Mouse (Mus musculus): ENCODE measurements around the gene Tbata. TPM values are rescaled to one million over a fixed set of nuclear protein-coding genes. Genes with fewer than 3 reads are reported as not detected.
A peak's percentile ranks its signal among the peaks of the same experiment; 100 is the strongest.

Tbata gene
- polyA plus RNA-seq, 1 experiment from 2014 or later: not detected

DNA sequence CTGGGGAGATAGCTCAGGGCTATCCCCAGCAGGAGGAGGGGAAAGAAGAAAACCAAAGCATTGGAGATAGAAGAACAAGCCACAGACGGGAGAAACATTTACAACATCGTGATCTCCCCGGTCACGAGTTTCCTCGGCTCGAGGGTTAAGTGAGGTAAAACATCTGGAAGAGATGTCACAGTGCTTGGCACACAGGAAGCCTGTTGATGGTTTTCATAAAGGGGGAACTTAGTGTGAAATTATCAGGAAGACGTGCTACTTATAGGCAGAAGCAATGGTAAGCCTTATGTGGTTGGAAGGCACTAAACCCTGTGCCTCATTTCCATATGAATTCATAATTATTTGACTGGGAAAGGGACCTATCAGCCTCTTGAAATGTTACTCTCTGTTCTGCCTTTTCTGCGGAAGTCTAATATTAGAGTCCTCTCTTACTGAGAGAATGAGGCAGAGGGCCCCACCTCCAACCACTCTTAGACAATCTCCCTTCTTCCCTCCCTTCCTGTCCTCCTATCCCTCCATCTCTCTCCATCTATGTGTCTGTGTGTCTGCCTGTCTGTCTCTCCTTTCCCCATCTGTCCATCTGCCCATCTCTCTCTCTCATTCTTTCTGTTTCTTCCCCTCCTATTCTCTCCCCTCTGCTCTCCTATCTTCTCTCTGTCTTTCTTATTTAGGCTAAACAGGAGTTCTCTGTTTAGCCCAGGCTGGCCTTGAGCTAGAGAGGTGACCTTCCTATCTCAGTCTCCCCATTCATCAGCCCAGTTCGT is 4.2 kb upstream of the Tbata start:
- H3K36me3 ChIP-seq: no peaks in the 10 kb centered on the region
- 0 out of 2 replicates have a peak, but pooled peaks cover 9% of the 10 kb centered on the region for H3K27me3 ChIP-seq (replicated peaks)
- H3K27ac ChIP-seq (ENCODE audit: poor library complexity, severe bottlenecking): no peak overlapping the region
- H3K9me3 ChIP-seq (replicated peaks): no peaks in the 10 kb centered on the region
- no peak overlapping the region for H3K9ac ChIP-seq
- 59% methylated on average over 9 of the region's 9 CpGs for WGBS
- H3K4me3 ChIP-seq: no peak overlapping the region
- no peak for ATAC-seq (ENCODE audit: insufficient number of reproducible peaks, low FRiP score)
- no peak overlapping the region for H3K4me2 ChIP-seq
- H3K4me1 ChIP-seq (replicated peaks): no peaks in the 10 kb centered on the region

DNA sequence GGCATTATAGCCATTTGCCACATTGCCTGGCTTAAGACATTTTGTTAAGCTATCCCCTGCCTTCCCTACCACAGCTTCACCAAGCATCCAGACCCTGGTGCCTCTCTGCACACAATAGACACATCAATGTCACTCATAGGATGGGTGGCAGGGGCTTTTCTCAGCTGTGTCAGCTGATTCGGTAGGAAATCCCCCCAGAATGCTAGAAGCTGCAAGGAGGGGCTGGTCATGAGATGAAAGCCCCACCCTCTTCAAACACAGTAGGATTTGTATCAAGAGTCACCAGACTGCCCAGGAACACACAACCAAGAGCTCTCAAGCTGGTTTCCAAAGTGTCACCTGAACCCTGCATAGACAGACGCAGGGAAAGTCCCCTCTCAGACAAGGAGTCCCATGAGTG is 3.4 kb upstream of the Tbata start:
- no peak overlapping the region for H3K4me2 ChIP-seq
- peaks cover 17% of the 10 kb centered on the region; the same call in 1 of the 2 replicates for H3K27me3 ChIP-seq (replicated peaks)
- no peak overlapping the region for H3K4me3 ChIP-seq
- no peak overlapping the region for H3K9ac ChIP-seq
- H3K36me3 ChIP-seq: no peaks in the 10 kb centered on the region
- H3K27ac ChIP-seq (ENCODE audit: poor library complexity, severe bottlenecking): no peak overlapping the region
- WGBS: 61% methylated on average over 2 of the region's 2 CpGs
- no peaks in the 10 kb centered on the region for H3K4me1 ChIP-seq (replicated peaks)
- ATAC-seq (ENCODE audit: insufficient number of reproducible peaks, low FRiP score): no peak
- H3K9me3 ChIP-seq (replicated peaks): no peaks in the 10 kb centered on the region

DNA sequence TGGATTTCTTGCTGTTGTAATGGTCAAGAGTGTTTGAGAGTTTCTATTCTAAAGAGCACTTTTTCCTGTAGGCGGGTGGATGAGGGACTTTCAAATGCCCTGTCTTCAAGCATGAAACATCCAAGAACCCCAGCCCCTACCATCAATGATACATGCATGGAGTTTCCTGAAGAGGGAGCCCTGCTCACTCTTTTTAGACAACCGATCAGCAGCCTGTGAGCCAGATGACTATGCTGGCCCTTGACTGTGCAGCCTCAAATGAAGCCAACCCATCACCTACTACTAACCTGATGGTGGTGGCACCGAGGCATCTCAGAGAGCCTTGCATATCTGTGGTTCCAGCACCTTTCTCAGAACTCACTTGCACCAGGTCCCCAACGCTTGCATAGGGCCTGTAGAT is 742 bp downstream of the Tbata start:
- peaks cover 6% of the 10 kb centered on the region; the same call in 1 of the 2 replicates for H3K4me1 ChIP-seq (replicated peaks)
- peaks cover 50% of the 10 kb centered on the region for H3K27me3 ChIP-seq (replicated peaks)
- no peak for ATAC-seq (ENCODE audit: insufficient number of reproducible peaks, low FRiP score)
- H3K9me3 ChIP-seq (replicated peaks): no peaks in the 10 kb centered on the region
- H3K4me3 ChIP-seq: no peak overlapping the region
- no peak overlapping the region for H3K9ac ChIP-seq
- no peak overlapping the region for H3K4me2 ChIP-seq
- WGBS: 74% methylated on average over 4 of the region's 4 CpGs
- H3K27ac ChIP-seq (ENCODE audit: poor library complexity, severe bottlenecking): no peak overlapping the region
- no peaks in the 10 kb centered on the region for H3K36me3 ChIP-seq

DNA sequence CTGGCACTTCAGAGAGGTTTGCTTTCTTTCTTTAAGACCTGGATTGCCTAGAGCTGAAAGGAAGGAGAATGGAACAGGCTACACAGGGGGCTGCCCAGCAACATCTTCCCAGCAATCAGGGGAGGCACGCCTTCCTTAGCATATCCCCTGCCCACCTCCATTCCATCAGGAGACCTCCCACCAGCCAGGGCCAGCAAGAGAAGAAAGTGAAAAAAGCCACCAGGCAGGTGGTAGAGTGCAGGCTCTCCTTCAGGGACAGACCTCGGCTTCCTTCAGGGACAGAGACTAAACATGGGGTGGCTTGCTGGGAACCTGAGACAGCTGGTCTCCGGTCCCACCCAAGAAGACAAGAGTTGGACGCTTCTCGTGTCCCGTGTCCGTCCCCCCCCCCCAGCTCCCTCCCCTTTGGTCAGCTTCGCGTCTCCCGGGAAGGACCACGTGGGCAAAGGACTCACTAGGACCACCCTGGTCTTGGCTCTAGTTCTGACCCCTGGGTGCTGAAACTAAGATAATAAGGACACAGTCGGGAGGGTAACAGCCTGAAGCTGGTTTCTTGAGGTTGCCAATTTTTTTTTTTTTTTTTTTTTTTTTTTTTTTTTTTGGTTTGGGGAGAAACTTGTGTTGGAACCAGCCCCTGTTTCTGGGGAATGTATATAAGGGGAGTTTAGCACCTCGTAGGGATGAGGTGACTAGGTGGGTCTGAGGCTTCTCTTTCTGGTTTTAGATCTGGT is 3.1 kb downstream of the Tbata start:
- Histone ChIP-seq H3K4me1 (replicated peaks) (peaks cover 6% of the 10 kb centered on the region; the same call in 1 of the 2 replicates), H3K9ac (no peak overlapping the region), H3K4me3 (no peak overlapping the region), H3K9me3 (replicated peaks) (no peaks in the 10 kb centered on the region), H3K27ac (ENCODE audit: poor library complexity, severe bottlenecking) (no peak overlapping the region), H3K27me3 (replicated peaks) (peaks cover 65% of the 10 kb centered on the region), H3K36me3 (no peaks in the 10 kb centered on the region), H3K4me2 (no peak overlapping the region)
- no peak for ATAC-seq (ENCODE audit: insufficient number of reproducible peaks, low FRiP score)
- WGBS: 38% methylated on average over 12 of the region's 13 CpGs

DNA sequence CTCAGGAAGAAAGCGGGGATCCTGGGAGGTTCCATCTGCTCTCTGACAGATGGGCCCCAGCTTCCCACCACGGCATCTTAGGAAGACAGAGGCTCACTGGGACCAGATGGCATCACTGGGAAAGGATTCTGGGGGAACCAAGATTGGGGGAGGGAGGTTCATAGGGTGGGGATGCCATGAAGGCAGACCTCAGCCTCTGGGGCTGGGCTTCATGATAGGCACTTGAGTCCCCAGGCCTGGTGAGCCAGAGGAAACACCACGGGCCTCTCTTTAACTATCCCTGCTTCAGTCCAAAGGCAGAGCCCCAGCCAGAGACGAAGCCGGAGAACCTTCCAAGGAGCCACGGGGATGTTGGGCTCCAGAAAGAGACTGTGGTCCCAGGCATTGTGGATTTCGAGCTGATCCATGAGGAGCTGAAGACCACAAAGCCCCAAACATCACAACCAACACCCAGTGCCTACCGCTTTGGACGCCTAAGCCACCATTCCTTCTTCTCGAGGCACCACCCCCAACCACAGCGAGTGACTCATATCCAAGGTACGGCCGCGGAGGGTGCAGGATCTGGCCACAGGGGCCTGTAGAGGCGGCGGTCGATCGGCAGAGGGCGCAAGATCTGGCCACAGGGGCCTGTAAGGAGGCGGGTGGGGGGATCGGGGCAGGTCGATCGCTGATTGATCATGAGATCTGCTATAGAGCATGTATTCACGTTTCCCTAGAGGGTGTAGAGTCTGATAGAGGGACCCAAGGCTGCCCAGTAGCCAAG is 3.9 kb downstream of the Tbata start:
- no peak overlapping the region for H3K27ac ChIP-seq (ENCODE audit: poor library complexity, severe bottlenecking)
- no peak overlapping the region for H3K9ac ChIP-seq
- peak overlapping the region; percentile 53 for H3K4me2 ChIP-seq
- H3K4me3 ChIP-seq: peak overlapping the region; percentile 5; the same call in 1 of the 2 replicates
- H3K36me3 ChIP-seq: no peaks in the 10 kb centered on the region
- H3K4me1 ChIP-seq (replicated peaks): peaks cover 6% of the 10 kb centered on the region; the same call in 1 of the 2 replicates
- WGBS: 11% methylated on average over 24 of the region's 24 CpGs
- H3K9me3 ChIP-seq (replicated peaks): no peaks in the 10 kb centered on the region
- H3K27me3 ChIP-seq (replicated peaks): peaks cover 65% of the 10 kb centered on the region
- peak; percentile 36; the same call in 1 of the 2 replicates for ATAC-seq (ENCODE audit: insufficient number of reproducible peaks, low FRiP score)

DNA sequence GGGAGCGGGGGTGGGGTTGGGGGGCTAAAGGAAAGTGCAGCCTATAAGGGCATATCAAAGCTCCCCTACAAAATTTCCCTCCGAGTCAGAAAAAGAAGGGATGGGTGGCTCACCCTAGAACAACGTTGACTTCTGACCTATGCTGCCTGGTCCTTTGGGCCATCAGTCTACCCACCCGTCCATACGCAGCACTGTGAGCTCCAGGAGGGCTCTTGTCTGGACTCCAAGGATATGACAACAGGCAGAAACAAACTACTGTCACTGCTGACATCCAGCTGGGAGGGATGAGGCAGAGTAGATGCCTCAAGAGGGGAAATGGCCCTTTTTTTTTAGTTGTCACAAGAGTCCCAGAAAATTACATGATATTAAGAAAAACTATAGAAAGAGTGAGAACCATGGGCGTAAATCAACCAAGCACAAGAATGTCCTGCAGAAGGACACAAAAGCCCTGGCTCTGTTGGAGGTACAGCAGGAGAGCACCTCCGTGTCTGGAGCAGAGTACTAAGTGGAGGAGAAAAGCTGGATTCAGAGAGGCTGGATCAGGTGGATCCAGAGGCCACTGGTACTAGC is 4.6 kb downstream of the Tbata start:
- no peak for ATAC-seq (ENCODE audit: insufficient number of reproducible peaks, low FRiP score)
- no peaks in the 10 kb centered on the region for H3K36me3 ChIP-seq
- peaks cover 6% of the 10 kb centered on the region; the same call in 1 of the 2 replicates for H3K4me1 ChIP-seq (replicated peaks)
- WGBS: 42% methylated on average over 7 of the region's 7 CpGs
- no peak overlapping the region for H3K9ac ChIP-seq
- H3K27ac ChIP-seq (ENCODE audit: poor library complexity, severe bottlenecking): no peak overlapping the region
- peaks cover 65% of the 10 kb centered on the region for H3K27me3 ChIP-seq (replicated peaks)
- peak overlapping the region; percentile 53 for H3K4me2 ChIP-seq
- 0 out of 2 replicates have a peak overlapping the region, but pooled peaks have one; percentile 5 for H3K4me3 ChIP-seq
- no peaks in the 10 kb centered on the region for H3K9me3 ChIP-seq (replicated peaks)

DNA sequence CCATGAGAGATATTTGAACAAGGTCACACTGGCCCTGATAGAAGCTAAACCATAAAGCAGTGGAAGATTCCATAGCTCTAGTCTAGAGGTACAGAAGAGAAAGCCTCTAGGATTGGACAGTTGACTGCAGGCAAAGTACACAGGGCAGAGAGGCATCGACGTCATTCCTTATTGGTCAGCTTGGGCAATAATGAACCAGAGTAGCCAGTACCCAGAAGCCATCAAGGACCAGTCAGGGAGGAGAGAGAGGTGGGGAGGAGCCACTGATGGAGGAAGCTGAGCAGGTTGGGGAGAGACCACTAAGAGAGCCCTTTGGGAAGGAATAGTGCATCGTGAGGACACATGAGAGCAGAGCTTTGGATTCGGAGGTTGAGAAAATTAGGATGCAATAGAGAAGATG is 6.0 kb downstream of the Tbata start:
- Histone ChIP-seq H3K4me2 (no peak overlapping the region), H3K4me1 (replicated peaks) (peaks cover 6% of the 10 kb centered on the region; the same call in 1 of the 2 replicates), H3K9ac (no peak overlapping the region), H3K9me3 (replicated peaks) (no peaks in the 10 kb centered on the region), H3K27ac (ENCODE audit: poor library complexity, severe bottlenecking) (no peak overlapping the region), H3K36me3 (no peaks in the 10 kb centered on the region), H3K27me3 (replicated peaks) (peaks cover 61% of the 10 kb centered on the region), H3K4me3 (no peak overlapping the region)
- 81% methylated on average over 4 of the region's 4 CpGs for WGBS
- no peak for ATAC-seq (ENCODE audit: insufficient number of reproducible peaks, low FRiP score)

DNA sequence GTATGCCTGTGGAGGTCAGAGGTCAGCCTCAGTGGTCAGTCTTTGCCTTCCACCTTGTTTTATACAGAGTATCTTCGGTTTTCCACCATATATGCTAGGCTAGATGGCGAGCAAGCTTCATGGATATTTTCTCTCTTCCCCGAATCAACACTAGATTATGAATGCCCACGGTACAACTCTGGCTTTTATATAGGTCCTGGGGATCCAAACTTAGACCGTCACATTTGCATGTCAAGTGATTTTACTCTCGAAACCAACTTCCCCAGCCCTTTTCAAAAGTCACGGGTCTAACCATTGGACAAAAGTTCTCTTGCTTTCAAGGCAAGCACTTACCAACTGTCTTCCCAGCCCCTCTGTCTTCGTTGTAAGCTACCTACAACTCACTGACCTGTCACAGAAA is 6.9 kb downstream of the Tbata start:
- Histone ChIP-seq H3K4me3 (no peak overlapping the region), H3K4me1 (replicated peaks) (peaks cover 6% of the 10 kb centered on the region; the same call in 1 of the 2 replicates), H3K4me2 (no peak overlapping the region), H3K27me3 (replicated peaks) (peaks cover 59% of the 10 kb centered on the region), H3K9me3 (replicated peaks) (no peaks in the 10 kb centered on the region), H3K36me3 (no peaks in the 10 kb centered on the region), H3K27ac (ENCODE audit: poor library complexity, severe bottlenecking) (no peak overlapping the region), H3K9ac (no peak overlapping the region)
- 82% methylated on average over 8 of the region's 8 CpGs for WGBS
- no peak for ATAC-seq (ENCODE audit: insufficient number of reproducible peaks, low FRiP score)

DNA sequence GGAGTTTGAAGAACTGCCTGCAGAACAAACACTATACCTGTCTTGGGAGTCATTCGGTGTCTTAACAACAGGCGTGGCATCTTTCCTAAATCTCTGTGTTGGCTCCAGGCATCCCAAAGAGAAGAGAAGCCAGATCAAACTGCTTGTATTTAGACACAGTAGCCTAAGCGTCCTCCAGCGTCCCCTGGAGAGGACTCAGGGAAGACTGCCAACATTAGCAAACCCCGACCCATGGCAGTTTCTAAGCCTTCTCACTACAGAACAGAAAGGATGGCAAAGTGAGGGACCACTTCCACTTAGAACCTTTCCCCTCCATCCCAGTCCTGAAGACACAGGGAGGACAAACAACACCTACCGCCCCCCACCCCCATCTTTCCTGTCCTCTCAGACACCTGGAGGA is 8.2 kb downstream of the Tbata start:
- Histone ChIP-seq H3K36me3 (no peaks in the 10 kb centered on the region), H3K4me2 (no peak overlapping the region), H3K27me3 (replicated peaks) (peaks cover 60% of the 10 kb centered on the region), H3K27ac (ENCODE audit: poor library complexity, severe bottlenecking) (no peak overlapping the region), H3K9me3 (replicated peaks) (no peaks in the 10 kb centered on the region), H3K4me3 (no peak overlapping the region), H3K4me1 (replicated peaks) (peaks cover 6% of the 10 kb centered on the region; the same call in 1 of the 2 replicates), H3K9ac (no peak overlapping the region)
- WGBS: 70% methylated on average over 6 of the region's 6 CpGs
- ATAC-seq (ENCODE audit: insufficient number of reproducible peaks, low FRiP score): no peak

DNA sequence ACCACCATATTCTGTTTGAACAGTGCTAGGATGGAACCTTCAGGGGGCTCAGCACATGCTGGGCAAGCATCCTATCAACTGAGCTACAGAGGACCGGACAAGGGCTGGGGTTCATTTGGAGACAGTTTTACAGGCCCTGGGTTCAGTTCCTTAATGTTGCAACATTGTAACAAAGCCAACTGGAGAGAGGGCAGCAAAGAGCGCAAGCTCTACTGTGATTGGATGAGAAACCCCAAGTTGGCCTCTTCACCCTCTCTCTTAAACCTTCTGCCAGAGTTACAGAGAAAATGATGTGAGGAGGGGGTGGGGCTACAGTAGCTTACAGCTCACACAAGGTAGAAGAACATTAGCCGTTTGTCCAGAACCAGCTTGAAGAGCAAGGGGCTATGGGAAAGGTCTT is 15.2 kb downstream of the Tbata start:
- peaks cover 4% of the 10 kb centered on the region; the same call in 1 of the 2 replicates for H3K9me3 ChIP-seq (replicated peaks)
- peaks cover 31% of the 10 kb centered on the region for H3K27me3 ChIP-seq (replicated peaks)
- no peak overlapping the region for H3K4me2 ChIP-seq
- H3K36me3 ChIP-seq: no peaks in the 10 kb centered on the region
- no peak overlapping the region for H3K4me3 ChIP-seq
- no peak for ATAC-seq (ENCODE audit: insufficient number of reproducible peaks, low FRiP score)
- 79% methylated on average over 3 of the region's 3 CpGs for WGBS
- no peak overlapping the region for H3K27ac ChIP-seq (ENCODE audit: poor library complexity, severe bottlenecking)
- H3K9ac ChIP-seq: no peak overlapping the region
- H3K4me1 ChIP-seq (replicated peaks): no peaks in the 10 kb centered on the region
